Mouse (Mus musculus) C3H10T1/2 (cell line): ENCODE data around the gene Shc3. TPM values are rescaled to one million over a fixed set of nuclear protein-coding genes. Genes with fewer than 3 reads are reported as not detected.

Experiments
- polyA plus RNA-seq, 2 experiments: library from polyadenylated mRNA; unstranded; fragments of >200 nt; fragmentation: generic; extraction: Trizol; gene quantifications; one replicate each; pipeline ENCODE4 v1.2.1; 2012; ENCODE audit warnings: missing spikeins in 2 of 2

Gene Shc3
- not detected for polyA plus RNA-seq

DNA sequence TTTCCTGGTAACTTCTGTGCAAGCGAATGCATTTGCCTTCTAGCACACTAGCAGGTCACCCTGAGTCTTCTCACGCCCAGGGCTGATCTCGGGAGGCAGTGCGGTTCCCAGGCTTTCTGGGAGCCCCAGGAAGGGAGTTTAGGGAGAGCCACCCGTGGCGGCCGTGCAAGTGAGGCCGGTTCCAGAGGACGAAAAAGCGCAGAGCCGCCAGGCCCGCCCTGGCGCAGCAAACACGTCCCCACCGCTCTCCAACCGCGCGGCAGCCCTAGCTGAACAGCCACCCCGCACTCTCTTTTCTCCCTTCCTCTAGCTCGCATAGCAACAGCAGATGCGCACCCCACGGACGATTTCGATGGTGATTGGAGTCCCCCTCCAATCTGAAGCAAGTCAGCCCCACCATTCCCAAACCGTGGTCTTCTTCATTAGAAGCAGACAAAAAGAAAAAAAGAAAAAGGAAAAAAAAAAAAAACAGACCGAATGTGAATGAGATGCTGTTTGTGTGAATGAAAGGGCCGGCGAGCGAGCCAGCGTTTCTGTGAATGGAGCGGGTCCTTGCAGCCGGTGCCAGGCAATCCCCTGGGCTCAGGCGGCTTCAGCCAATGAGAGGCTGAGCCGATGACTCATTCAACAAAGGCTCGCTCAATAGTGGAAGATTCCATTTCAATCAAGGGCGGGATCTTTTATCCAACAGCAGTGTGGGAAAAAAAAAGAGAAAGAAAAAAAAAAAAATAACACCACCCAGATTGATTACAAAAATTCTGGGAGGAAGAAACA is at the start of gene Shc3:
Gene Shc3 (minus strand): TSS at position 509 of the 774 bp plus-strand sequence.

DNA sequence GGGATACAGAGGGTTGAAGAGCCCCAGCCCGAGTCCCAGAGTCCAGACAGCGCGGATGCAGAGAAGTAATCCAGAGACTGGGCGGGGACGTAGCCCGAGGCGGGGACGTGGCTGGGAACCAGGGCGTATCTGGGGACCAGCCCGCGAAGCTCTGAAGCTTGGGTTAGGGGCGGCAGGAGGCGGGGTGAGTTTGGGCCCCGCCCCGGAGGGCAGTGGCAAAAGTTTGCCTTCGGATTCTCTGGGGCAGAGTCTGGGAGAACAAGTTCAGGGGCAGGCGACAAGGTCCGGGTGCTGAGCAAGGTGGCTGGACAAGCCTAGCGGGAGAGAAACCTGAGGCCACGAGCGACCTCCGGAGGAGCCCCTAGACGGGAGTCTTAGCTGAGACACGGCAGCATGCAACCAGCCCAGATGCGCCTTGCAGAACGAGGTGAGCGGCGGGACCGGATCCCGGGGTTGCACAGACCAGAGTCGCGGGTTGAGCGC is 160.7 kb downstream of the Shc3 start, which contains the start of gene S1pr3:
Gene S1pr3 (plus strand): TSS at position 121 of the 483 bp plus-strand sequence.

Other genes starting within 250 kb of the Shc3 start
- under 1 TPM in 1 of 2 experiments, not detected in 1; 0.20 TPM for gene S1pr3, start 160.8 kb downstream of the Shc3 start, polyA plus RNA-seq
- 100 to 1,000 TPM in 1 of 2 experiments, 10 to 100 TPM in 1; 66.0 to 173 TPM for gene Cks2, start 75.8 kb upstream of the Shc3 start, polyA plus RNA-seq
- 1 to 10 TPM; 1.4 to 5.2 TPM for gene Secisbp2, start 82.3 kb upstream of the Shc3 start, polyA plus RNA-seq
- under 1 TPM; 0.01 to 0.06 TPM for gene Sema4d, start 224.3 kb upstream of the Shc3 start, polyA plus RNA-seq